Mouse (Mus musculus): Measurements from ENCODE around the gene Sox5.

The Sox5 gene

DNA sequence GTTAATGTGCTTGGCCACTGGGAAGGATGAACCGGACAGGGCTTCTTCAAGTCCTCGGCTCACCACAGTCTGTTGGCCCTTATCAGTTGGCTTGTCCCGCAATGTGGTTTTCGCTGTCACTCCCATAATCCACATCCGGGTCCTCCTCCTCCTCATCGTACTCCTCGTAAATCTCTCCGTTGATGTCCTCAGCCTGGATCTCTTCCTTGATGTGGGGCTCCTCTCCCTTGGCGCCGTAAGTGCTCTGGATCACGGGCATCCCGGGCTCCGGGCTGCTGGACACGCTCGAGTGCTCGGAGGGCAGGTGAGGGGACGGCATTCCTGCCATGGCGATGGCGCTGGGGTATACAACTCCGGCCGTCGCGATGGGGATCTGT lies 948.6 kb downstream of the Sox5 start:
- DNase-seq, result no peak

DNA sequence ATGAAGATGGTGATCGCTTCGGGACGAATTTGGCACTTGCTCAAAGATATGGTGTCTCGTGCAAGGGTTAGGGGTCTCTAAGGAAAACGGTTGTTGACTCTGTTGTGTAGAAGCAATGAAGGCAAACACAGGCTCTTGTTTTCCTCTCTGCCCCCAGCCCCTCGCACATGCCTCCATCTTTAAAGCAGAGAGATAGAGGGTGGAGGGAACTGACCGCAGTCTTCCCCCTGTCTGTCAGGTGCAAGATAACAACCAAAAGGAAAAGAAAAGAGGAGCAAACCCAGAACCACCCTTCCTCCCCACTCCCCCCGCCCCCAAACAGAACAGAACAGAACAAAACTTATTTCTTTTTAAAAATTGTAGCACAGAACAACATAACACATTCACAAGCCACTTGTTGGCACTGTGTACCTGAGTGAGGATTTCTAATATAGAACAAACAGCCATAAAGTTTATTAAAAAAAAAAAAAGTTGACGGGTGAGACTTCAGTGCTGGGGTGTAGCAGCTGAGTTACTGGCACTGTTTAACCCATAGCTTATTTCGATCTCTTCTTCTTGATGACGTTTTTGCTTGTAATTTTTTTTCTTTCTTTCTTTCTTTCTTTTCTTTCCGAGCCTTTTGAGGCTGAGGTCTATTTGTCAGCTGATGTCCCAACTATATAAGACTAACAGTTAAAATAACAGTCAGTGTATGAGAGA lies 949.1 kb downstream of the Sox5 start:
- DNase-seq, result no peak

DNA sequence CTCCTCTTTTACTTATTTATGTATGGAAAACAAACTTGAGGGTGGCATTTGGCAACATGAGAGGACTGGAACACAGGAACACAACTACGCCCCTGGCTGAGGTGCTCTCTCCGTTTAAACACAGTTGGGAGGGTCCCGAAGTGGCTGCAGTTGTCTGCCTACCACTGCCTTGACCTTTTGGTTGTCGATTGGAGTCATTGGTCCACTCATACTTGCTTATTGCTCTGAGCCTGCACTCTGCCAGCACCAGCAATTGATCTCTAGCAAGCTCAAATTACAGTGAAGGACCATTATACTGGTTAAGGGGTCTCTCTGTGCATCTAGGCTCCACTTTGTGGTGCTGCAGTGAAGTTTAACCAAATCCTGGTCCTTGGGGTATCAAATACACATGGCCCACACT lies 950.5 kb downstream of the Sox5 start:
- no peak for DNase-seq

DNA sequence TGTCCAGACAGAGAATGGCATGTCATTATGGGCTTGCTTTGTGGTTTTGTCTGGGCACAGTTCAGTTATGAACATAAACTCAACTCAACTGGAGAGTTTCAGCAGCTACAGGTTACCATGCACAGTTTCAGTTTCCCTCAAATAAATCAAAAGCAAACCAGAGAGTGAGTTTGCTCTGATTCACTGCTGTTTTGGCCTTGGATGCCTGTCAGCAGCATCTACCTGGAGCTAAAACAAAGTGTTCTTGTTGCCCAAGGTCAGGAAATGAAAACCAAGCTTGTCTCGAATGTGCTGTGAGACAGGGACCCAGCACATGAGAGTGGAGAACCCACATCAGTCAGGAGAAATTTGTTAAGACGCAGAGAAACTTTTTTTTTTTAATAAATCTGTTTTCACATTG lies 951.6 kb downstream of the Sox5 start:
- DNase-seq, result no peak

DNA sequence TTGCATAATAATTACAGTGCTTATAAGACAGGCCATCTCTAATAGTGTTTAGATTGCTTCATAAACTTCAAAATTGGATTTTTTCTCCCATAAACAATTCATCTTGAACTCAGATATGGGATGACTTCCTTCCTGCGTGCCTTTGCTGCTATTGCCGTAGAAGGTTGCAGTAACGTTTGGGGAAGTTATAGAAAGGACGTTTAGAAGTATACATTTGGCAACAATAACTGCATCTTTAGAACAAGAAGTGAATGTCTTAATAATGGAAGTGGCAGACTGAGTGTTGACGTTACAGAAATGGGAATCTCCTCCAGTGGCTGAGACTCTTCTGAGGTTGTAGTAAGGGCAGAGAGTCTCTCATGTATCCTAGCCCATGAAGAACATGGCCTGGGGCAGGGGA lies 955.0 kb downstream of the Sox5 start:
- no peak for DNase-seq

DNA sequence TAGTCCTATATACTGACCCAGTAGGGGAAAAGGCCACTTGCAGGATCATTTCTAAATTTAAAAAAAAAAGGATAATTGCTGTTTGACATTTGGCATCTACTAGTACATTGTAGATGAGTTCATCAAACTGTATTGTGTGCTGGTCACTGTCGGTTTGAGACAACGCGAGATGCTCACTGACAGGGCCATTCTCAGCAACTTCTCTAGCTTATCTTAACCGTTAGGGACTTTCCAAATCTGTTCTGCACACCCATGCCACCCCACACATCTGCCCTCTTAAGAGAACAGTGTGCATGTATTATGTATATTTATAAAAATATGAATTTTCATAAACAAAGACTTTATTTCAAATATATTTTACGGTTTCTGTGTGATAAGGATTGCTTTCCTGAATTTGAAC lies 955.8 kb downstream of the Sox5 start:
- no peak for DNase-seq

DNA sequence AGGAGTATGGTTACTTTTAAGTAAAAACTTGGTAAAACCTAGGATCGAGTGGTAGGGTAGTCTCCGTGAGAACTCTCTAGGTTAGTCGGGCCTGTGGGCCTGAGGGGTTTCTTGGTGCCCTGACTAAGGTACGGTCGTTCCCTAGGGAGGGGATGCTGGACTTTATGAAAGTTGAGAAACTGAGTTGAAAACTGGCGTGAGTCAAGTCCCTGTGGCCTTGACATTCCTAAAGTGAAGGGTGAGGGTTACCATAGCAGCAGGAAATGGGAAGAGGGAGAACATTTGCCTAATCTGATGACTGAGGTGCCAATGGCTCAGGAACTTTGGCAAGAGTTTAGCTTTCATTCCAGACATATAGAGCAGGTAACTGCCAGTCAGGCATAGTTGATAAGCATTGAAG lies 956.7 kb downstream of the Sox5 start:
- no peak for DNase-seq

DNA sequence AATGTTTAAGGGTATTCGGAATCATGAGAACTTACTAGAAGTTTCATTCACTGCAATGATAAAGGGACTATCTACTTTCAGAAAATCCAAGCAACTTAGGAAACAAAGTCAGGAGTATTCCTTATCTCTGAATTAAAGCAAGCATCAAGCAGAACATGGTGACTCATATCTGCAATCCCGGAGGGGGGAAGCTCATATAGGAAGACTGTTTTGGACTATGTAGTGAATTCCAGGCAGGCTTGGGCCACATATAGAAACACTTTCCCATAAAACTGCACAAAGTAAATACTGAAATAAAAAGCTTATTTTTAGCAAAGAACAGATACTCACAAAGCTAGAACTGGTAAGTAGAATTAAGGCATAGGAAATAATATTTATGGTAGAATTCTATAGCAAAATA lies 993.3 kb downstream of the Sox5 start:
- no peak for DNase-seq

DNA sequence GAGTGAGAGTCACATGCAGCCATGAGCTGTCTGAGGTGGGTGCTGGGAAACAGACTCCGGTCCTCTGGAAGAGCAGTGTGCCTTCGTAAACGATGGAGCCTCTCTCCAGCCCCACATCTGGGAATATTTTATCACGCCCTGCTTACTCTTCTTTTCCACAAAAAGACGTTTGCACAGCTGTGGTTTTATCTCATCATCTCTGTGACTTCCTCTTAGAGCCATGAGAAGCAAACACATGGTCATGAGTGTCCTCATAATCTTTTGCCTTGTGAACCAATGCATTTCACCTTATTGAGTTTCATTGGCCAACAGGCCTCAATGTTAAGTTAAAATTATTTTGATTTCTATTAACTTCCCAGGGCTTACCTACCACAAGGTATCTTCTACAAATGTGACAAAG lies 994.4 kb downstream of the Sox5 start:
- DNase-seq, result no peak

DNA sequence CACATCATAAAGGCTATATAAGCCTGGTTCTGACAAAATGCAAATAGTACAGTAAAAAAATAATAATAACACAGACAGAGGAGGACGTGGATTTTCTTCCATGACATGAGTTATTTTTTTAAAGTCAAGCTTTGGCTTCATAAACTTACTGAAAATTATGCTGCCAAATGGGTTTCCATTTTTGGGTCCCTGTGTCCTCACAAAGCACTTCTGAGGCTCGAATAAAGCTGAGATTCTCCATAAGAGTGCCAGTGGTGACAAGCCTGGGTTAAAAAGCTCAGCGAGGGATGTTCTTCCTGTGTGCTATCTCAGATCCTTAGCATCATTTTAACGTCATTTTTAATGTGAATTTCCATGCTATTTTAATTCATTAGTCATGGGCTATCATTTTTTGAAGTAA lies 996.1 kb downstream of the Sox5 start:
- DNase-seq, result no peak
